Mouse (Mus musculus) lung, postnatal 0 days (tissue): ENCODE measurements at regions not wholly inside any gene's neighbourhood (a gene's known extent, or its start where the extent isn't known, plus 50 kb on each side); places are given as distances from the start of the nearest gene placed in this dataset.

Experiments used
- CTCF ChIP-seq: IDR thresholded peaks from 2 replicates; pipeline ENCODE4 v1.5.1; 2016; ENCODE audit warnings: antibody characterized with exemption, mild to moderate bottlenecking
- EP300 ChIP-seq: IDR thresholded peaks from 2 replicates; pipeline ENCODE4 v1.6.1; 2016; ENCODE audit warnings: antibody characterized with exemption, mild to moderate bottlenecking, control low read depth

DNA sequence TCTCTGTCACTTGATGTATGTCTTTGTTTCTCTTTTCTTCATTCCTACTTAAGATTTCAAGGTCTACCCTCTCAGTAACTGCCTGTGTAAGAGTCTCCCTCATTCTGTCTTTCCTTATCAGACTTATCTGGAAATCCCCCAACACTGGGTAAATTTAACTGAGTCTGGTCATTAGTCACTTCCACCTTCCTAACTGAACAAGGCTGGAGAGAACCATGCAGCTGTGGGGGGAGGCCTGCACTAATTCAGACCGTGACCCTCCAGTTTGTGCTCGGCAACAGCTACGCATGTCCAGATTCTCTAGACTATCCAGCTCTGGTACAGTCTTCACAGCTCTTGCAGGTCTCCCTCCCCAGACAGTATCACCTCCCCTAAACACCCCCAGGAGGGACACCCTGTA is 103.3 kb downstream of the Prox1 start:
- no peak for TF ChIP-seq CTCF
- TF ChIP-seq EP300, result no peak
